Mouse (Mus musculus) CD4-positive helper T cell, adult 2 months (primary cell): Measurements from ENCODE around the gene Shd.

ENCODE experiments used
- DNase-seq: peaks from one replicate; pipeline ENCODE4 v3.0.0-alpha.2; 2012; ENCODE audit warnings: low read depth, missing footprints, low spot score

The Shd gene

DNA sequence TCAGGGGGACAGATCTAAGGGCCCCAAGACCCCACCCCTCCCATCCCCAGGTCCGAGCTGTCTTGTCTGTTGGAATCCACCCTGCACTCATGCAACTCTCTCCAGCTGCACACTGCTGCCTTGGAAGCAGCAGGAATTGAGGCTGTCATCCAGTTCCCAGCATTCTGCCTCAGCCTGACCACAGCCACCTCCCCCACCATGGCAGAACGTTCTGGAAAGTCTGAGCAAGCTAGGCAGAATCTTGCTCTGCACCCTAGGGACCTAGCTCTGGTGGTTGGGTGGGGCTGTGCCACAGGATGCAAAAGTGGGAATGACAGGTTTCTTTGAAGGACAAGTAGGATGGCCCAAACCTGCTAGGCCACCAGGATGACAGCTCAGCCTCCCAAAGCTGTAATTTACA is 54.2 kb downstream of the Shd start:
- DNase-seq = no peak

DNA sequence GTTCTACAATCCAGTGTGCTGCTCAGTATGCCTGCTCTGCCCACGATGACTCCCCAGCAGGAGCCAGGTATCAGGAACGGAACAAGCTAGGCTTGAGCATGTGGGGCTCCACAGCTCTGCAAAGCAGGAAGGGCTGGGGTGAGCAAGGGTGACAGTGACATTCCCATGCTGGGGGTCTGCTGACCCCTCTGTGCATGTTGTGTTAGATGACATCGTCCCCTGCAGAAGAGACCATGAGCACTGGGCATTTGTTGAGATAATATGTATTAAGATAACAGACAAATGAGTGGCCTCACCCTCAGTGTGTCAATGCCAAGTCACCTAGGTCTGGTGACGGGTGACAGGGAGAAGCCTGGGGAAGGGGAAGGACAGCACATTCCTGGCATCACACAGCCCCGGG is 54.7 kb downstream of the Shd start:
- no peak for DNase-seq
